Mouse (Mus musculus) spleen, adult 2 months (tissue): ENCODE measurements at regions not wholly inside any gene's neighbourhood (a gene's known extent, or its start where the extent isn't known, plus 50 kb on each side); places are given as distances from the start of the nearest gene placed in this dataset.

Source experiments
- CTCF ChIP-seq: fragments of 200-500 bp; IDR thresholded peaks from 2 replicates; pipeline ENCODE4 v1.5.1; 2011; ENCODE audit warnings: mild to moderate bottlenecking, inconsistent platforms; ENCODE audit not compliant: insufficient read depth, insufficient read length, insufficient replicate concordance; ENCODE audit errors: extremely low read depth
- POLR2A ChIP-seq: fragments of 200-500 bp; IDR thresholded peaks from 2 replicates; pipeline ENCODE4 v1.6.1; 2011; ENCODE audit warnings: low read depth, low read length, inconsistent platforms

- TF ChIP-seq POLR2A (no peak), CTCF (no peak)
Measured at GRCm38 (mm10) chr2:9520045-9520444, 361.0 kb upstream of the 4930412O13Rik start.
